Mouse (Mus musculus): Measurements from ENCODE around the gene Gm14151.
"Not testable (repeated sequence)": the region's sequence is repeated elsewhere in the genome, so short reads cannot be mapped to it uniquely, and the experiment has no call there.

The Gm14151 gene

GRCm38 (mm10) chr2:151092250-151092649, at the start of gene Gm14151:
TSS of gene Gm14151 (minus strand) at chr2:151092350.
- not testable (repeated sequence) for DNase-seq (ENCODE audit: low spot score in 2 of 2)

- not testable (repeated sequence) for DNase-seq (ENCODE audit: low spot score in 2 of 2)
Measured at GRCm38 (mm10) chr2:151097945-151098344, 5.8 kb upstream of the Gm14151 start, which contains the start of gene Gm14147. TSS of gene Gm14147 (plus strand) at chr2:151098245.

- no peak for DNase-seq (ENCODE audit: low spot score in 2 of 2)
Measured at GRCm38 (mm10) chr2:151056637-151057036, 35.5 kb downstream of the Gm14151 start.

GRCm38 (mm10) chr2:151040411-151040810, 51.7 kb downstream of the Gm14151 start:
- no peak for DNase-seq (ENCODE audit: low spot score in 2 of 2)

GRCm38 (mm10) chr2:151039726-151040125, 52.4 kb downstream of the Gm14151 start:
- no peak for DNase-seq (ENCODE audit: low spot score in 2 of 2)

- peak; percentile 91 to 93 for DNase-seq (ENCODE audit: low spot score in 2 of 2)
Measured at GRCm38 (mm10) chr2:151039232-151039695, 52.9 kb downstream of the Gm14151 start, which contains the start of the genes Ninl and Nanp. TSS of gene Ninl (minus strand) at chr2:151039382. TSS of gene Nanp (minus strand) at chr2:151039398.

- DNase-seq (ENCODE audit: low spot score in 2 of 2): no peak
Measured at GRCm38 (mm10) chr2:151038811-151039222, 53.3 kb downstream of the Gm14151 start.

- no peak for DNase-seq (ENCODE audit: low spot score in 2 of 2)
Measured at GRCm38 (mm10) chr2:151037876-151038552, 54.1 kb downstream of the Gm14151 start.

- DNase-seq (ENCODE audit: low spot score in 2 of 2): no peak
Measured at GRCm38 (mm10) chr2:151037292-151037691, 54.9 kb downstream of the Gm14151 start.

Data from urinary bladder, adult 18-20 months (tissue).